Mouse (Mus musculus) liver, embryonic 14.5 days (tissue): ENCODE measurements at regions not wholly inside any gene's neighbourhood (a gene's known extent, or its start where the extent isn't known, plus 50 kb on each side); places are given as distances from the start of the nearest gene placed in this dataset.

ENCODE experiments used
- ATAC-seq: fragments of 200-750 bp; cut with Nextera tagmentation; 2 replicates; pipeline ENCODE4 v1.8.0; 2017; ENCODE audit warnings: moderate number of reproducible peaks, mild to moderate bottlenecking, moderate library complexity; ENCODE audit not compliant: insufficient read depth
- DNase-seq, 3 experiments: peaks; one replicate each; pipeline ENCODE4 v3.0.0-alpha.2; 2012 to 2013; ENCODE audit warnings: low read depth in 3 of 3, low spot score in 3 of 3
- H3K27ac ChIP-seq: fragments of 300-500 bp; sonication (generic); 2 replicates; pipeline ENCODE4 v1.5.1; 2014; ENCODE audit warnings: moderate library complexity, mild to moderate bottlenecking, control low read depth, inconsistent platforms
- H3K27me3 ChIP-seq: fragments of 300-500 bp; sonication (generic); 2 replicates; pipeline ENCODE4 v1.6.1; 2014; ENCODE audit warnings: mild to moderate bottlenecking, low read length, moderate library complexity; ENCODE audit not compliant: control insufficient read depth, insufficient read depth
- H3K36me3 ChIP-seq: fragments of 300-500 bp; sonication (generic); replicated peaks from 2 replicates; pipeline ENCODE4 v1.6.1; 2014; ENCODE audit warnings: low read depth; ENCODE audit not compliant: control insufficient read depth, insufficient read depth
- H3K4me1 ChIP-seq, 2 experiments: fragments of 200-500 bp in 1 of 2; fragments of 300-500 bp in 1 of 2; sonication (generic) in 1 of 2; replicated peaks; 2 replicates each; pipeline ENCODE4 v1.6.1; 2012 to 2014; ENCODE audit warnings: antibody characterized with exemption in 1 of 2, inconsistent platforms in 1 of 2, low read length in 1 of 2; ENCODE audit not compliant: control insufficient read depth in 2 of 2, insufficient read depth in 2 of 2
- H3K4me2 ChIP-seq: fragments of 300-500 bp; sonication (generic); 2 replicates; pipeline ENCODE4 v1.6.1; 2014; ENCODE audit warnings: low read depth, mild to moderate bottlenecking, control low read depth, moderate library complexity
- H3K4me3 ChIP-seq, 2 experiments: fragments of 200-500 bp in 1 of 2; fragments of 300-500 bp in 1 of 2; sonication (generic) in 1 of 2; 2 replicates each; pipeline ENCODE4 v1.5.1; 2012 to 2014; ENCODE audit warnings: low read depth in 2 of 2, low read length in 2 of 2, mild to moderate bottlenecking in 2 of 2, control low read depth in 1 of 2, inconsistent platforms in 1 of 2, moderate library complexity in 1 of 2; ENCODE audit not compliant: insufficient read depth in 1 of 2
- H3K9ac ChIP-seq: fragments of 300-500 bp; sonication (generic); replicated peaks from 2 replicates; pipeline ENCODE4 v1.6.1; 2014; ENCODE audit warnings: mild to moderate bottlenecking, control low read depth, moderate library complexity
- H3K9me3 ChIP-seq: fragments of 300-500 bp; sonication (generic); 2 replicates; pipeline ENCODE4 v1.6.1; 2016; ENCODE audit warnings: low read length, mixed read lengths; ENCODE audit not compliant: control insufficient read depth
- CTCF ChIP-seq: IDR thresholded peaks from 2 replicates; pipeline ENCODE4 v1.5.1; 2016; ENCODE audit warnings: antibody characterized with exemption, low read depth, control low read depth
- EP300 ChIP-seq: IDR thresholded peaks from 2 replicates; pipeline ENCODE4 v1.6.1; 2016; ENCODE audit warnings: antibody characterized with exemption, low read depth
- WGBS: fragments of 180-500 bp; shearing (Covaris S2); extraction: QIAGEN DNeasy Blood & Tissue Kit; methylation state at CpG from one replicate; pipeline ENCODE4 v1.1.7; 2014; ENCODE audit not compliant: insufficient replicate concordance; 5-methylcytosine and 5-hydroxymethylcytosine counted together

- H3K4me1 ChIP-seq, result no peaks in the 10 kb centered on the region
- H3K4me2 ChIP-seq, result no peak overlapping the region
- no peak overlapping the region for H3K4me3 ChIP-seq
- no peaks in the 10 kb centered on the region for H3K27me3 ChIP-seq
- H3K27ac ChIP-seq, result no peak overlapping the region
- ATAC-seq (no peak), DNase-seq (no peak)
- H3K9me3 ChIP-seq, result no peaks in the 10 kb centered on the region
- TF ChIP-seq CTCF, result no peak
- no peak overlapping the region for H3K9ac ChIP-seq
- 77% methylated on average over 9 of the region's 9 CpGs for WGBS
- H3K36me3 ChIP-seq, result no peaks in the 10 kb centered on the region
Measured at GRCm38 (mm10) chr11:43346489-43346888, 79.6 kb downstream of the Pttg1 start.

GRCm38 (mm10) chr11:43344767-43345561 is 81.1 kb downstream of the Pttg1 start:
- TF ChIP-seq CTCF (no peak), EP300 (no peak)
- no peak overlapping the region for H3K9ac ChIP-seq
- H3K4me2 ChIP-seq, result no peak overlapping the region
- ATAC-seq (no peak), DNase-seq (no peak)
- H3K27me3 ChIP-seq, result no peaks in the 10 kb centered on the region
- WGBS, result 22% methylated on average over 14 of the region's 14 CpGs
- no peaks in the 10 kb centered on the region for H3K4me1 ChIP-seq
- no peak overlapping the region for H3K4me3 ChIP-seq
- no peak overlapping the region for H3K27ac ChIP-seq
- H3K9me3 ChIP-seq, result no peaks in the 10 kb centered on the region
- H3K36me3 ChIP-seq, result no peaks in the 10 kb centered on the region

GRCm38 (mm10) chr11:43343574-43343973 is 82.5 kb downstream of the Pttg1 start:
- Histone ChIP-seq H3K9me3 (no peaks in the 10 kb centered on the region), H3K4me3 (no peak overlapping the region), H3K27me3 (no peaks in the 10 kb centered on the region), H3K36me3 (no peaks in the 10 kb centered on the region), H3K9ac (no peak overlapping the region), H3K27ac (no peak overlapping the region), H3K4me1 (no peaks in the 10 kb centered on the region), H3K4me2 (no peak overlapping the region)
- TF ChIP-seq CTCF (no peak), EP300 (no peak)
- ATAC-seq, result no peak
- no peak for DNase-seq
- WGBS, result 68% methylated on average over 5 of the region's 5 CpGs

GRCm38 (mm10) chr11:43338377-43338993 is 87.6 kb downstream of the Pttg1 start:
- H3K4me1 ChIP-seq, result no peaks in the 10 kb centered on the region
- no peak overlapping the region for H3K4me3 ChIP-seq
- no peaks in the 10 kb centered on the region for H3K27me3 ChIP-seq
- no peak for ATAC-seq
- no peak overlapping the region for H3K27ac ChIP-seq
- H3K9me3 ChIP-seq, result no peaks in the 10 kb centered on the region
- H3K36me3 ChIP-seq, result no peaks in the 10 kb centered on the region
- H3K9ac ChIP-seq, result no peak overlapping the region
- 70% methylated on average over 2 of the region's 2 CpGs for WGBS
- no peak for DNase-seq
- no peak for TF ChIP-seq EP300
- no peak for TF ChIP-seq CTCF
- H3K4me2 ChIP-seq, result no peak overlapping the region

- H3K9me3 ChIP-seq, result no peaks in the 10 kb centered on the region
- no peak overlapping the region for H3K27ac ChIP-seq
- ATAC-seq (no peak), DNase-seq (no peak)
- no peaks in the 10 kb centered on the region for H3K4me1 ChIP-seq
- H3K27me3 ChIP-seq, result no peaks in the 10 kb centered on the region
- H3K4me3 ChIP-seq, result no peak overlapping the region
- TF ChIP-seq EP300 (no peak), CTCF (no peak)
- no peaks in the 10 kb centered on the region for H3K36me3 ChIP-seq
- H3K4me2 ChIP-seq, result no peak overlapping the region
- H3K9ac ChIP-seq, result no peak overlapping the region
- WGBS, result 46% methylated on average over 7 of the region's 7 CpGs
Measured at GRCm38 (mm10) chr11:43335668-43336265, 90.3 kb downstream of the Pttg1 start.
